Mouse (Mus musculus) heart, embryonic 10.5 days (tissue): ENCODE results near the gene Wdr78. TPM values are rescaled to one million over a fixed set of nuclear protein-coding genes. Genes with fewer than 3 reads are reported as not detected.

Source experiments
- DNase-seq: peaks from one replicate; pipeline ENCODE4 v3.0.0-alpha.2; 2017; ENCODE audit warnings: low spot score
- H3K27ac ChIP-seq: fragments of 300-500 bp; sonication (generic); 2 replicates; pipeline ENCODE4 v1.5.1; 2016; ENCODE audit warnings: mild to moderate bottlenecking
- H3K27me3 ChIP-seq: fragments of 300-500 bp; sonication (generic); 2 replicates; pipeline ENCODE4 v1.6.1; 2016; ENCODE audit warnings: mild to moderate bottlenecking; ENCODE audit not compliant: poor library complexity, insufficient read depth, severe bottlenecking
- H3K36me3 ChIP-seq: fragments of 300-500 bp; sonication (generic); 2 replicates; pipeline ENCODE4 v1.6.1; 2016; ENCODE audit warnings: mild to moderate bottlenecking, moderate library complexity
- H3K4me1 ChIP-seq: fragments of 300-500 bp; sonication (generic); 2 replicates; pipeline ENCODE4 v1.6.1; 2016; ENCODE audit warnings: mild to moderate bottlenecking
- H3K4me3 ChIP-seq: fragments of 300-500 bp; sonication (generic); 2 replicates; pipeline ENCODE4 v1.5.1; 2016; ENCODE audit warnings: mild to moderate bottlenecking, moderate library complexity
- H3K9me3 ChIP-seq: fragments of 300-500 bp; sonication (generic); 2 replicates; pipeline ENCODE4 v1.6.1; 2016; ENCODE audit warnings: mild to moderate bottlenecking, moderate library complexity
- WGBS: fragments of 180-500 bp; shearing (Covaris S2); methylation state at CpG from one replicate; pipeline ENCODE4 v1.1.7; 2016; 5-methylcytosine and 5-hydroxymethylcytosine counted together
- polyA plus RNA-seq: library from polyadenylated mRNA; unstranded; fragments of >200 nt; fragmentation: Nextera tagmentation; extraction: Ambion mirVana; gene quantifications from 2 replicates; pipeline ENCODE4 v1.2.1, GENCODE M21; 2016

The Wdr78 gene
- polyA plus RNA-seq, 1 experiment from 2014 or later, result 2.5 TPM

- WGBS, result 1% methylated on average over 15 of the region's 15 CpGs
- H3K4me1 ChIP-seq, result peaks cover 29% of the 10 kb centered on the region
- H3K4me3 ChIP-seq, result peak overlapping the region; percentile 89
- no peaks in the 10 kb centered on the region for H3K9me3 ChIP-seq
- no peaks in the 10 kb centered on the region for H3K27me3 ChIP-seq
- H3K27ac ChIP-seq, result peak overlapping the region; percentile 98
- H3K36me3 ChIP-seq, result peaks cover 5% of the 10 kb centered on the region; the same call in 1 of the 2 replicates
- peak; percentile 80 for DNase-seq
Measured at GRCm38 (mm10) chr4:103118888-103119228, 4.5 kb upstream of the Wdr78 start.

- H3K9me3 ChIP-seq, result no peaks in the 10 kb centered on the region
- H3K27ac ChIP-seq, result peak overlapping the region; percentile 100
- H3K27me3 ChIP-seq, result no peaks in the 10 kb centered on the region
- WGBS, result 11% methylated on average over 11 of the region's 11 CpGs
- peaks cover 22% of the 10 kb centered on the region for H3K4me1 ChIP-seq
- peak overlapping the region; percentile 75 for H3K4me3 ChIP-seq
- no peak for DNase-seq
- peaks cover 9% of the 10 kb centered on the region; the same call in 1 of the 2 replicates for H3K36me3 ChIP-seq
Measured at GRCm38 (mm10) chr4:103113402-103113801, 953 bp downstream of the Wdr78 start.

GRCm38 (mm10) chr4:103112651-103113050, 1.7 kb downstream of the Wdr78 start:
- Histone ChIP-seq H3K27me3 (no peaks in the 10 kb centered on the region), H3K4me3 (peak overlapping the region; percentile 75), H3K4me1 (peaks cover 26% of the 10 kb centered on the region), H3K9me3 (no peaks in the 10 kb centered on the region), H3K27ac (no peak overlapping the region), H3K36me3 (peaks cover 11% of the 10 kb centered on the region; the same call in 1 of the 2 replicates)
- DNase-seq, result no peak
- WGBS, result 69% methylated on average over 7 of the region's 7 CpGs

- no peaks in the 10 kb centered on the region for H3K4me1 ChIP-seq
- no peak overlapping the region for H3K4me3 ChIP-seq
- DNase-seq, result no peak
- 86% methylated on average over 5 of the region's 5 CpGs for WGBS
- no peaks in the 10 kb centered on the region for H3K27me3 ChIP-seq
- H3K9me3 ChIP-seq, result no peaks in the 10 kb centered on the region
- no peak overlapping the region for H3K27ac ChIP-seq
- H3K36me3 ChIP-seq, result no peaks in the 10 kb centered on the region
Measured at GRCm38 (mm10) chr4:103098532-103098931, 15.8 kb downstream of the Wdr78 start.

- WGBS, result 84% methylated on average over 8 of the region's 8 CpGs
- DNase-seq, result no peak
- Histone ChIP-seq H3K9me3 (no peaks in the 10 kb centered on the region), H3K27me3 (no peaks in the 10 kb centered on the region), H3K4me1 (no peaks in the 10 kb centered on the region), H3K27ac (no peak overlapping the region), H3K4me3 (no peak overlapping the region), H3K36me3 (no peaks in the 10 kb centered on the region)
Measured at GRCm38 (mm10) chr4:103095921-103096320, 18.4 kb downstream of the Wdr78 start.

- Histone ChIP-seq H3K4me3 (no peak overlapping the region), H3K9me3 (no peaks in the 10 kb centered on the region), H3K4me1 (no peaks in the 10 kb centered on the region), H3K36me3 (no peaks in the 10 kb centered on the region), H3K27ac (no peak overlapping the region), H3K27me3 (no peaks in the 10 kb centered on the region)
- 83% methylated on average over 5 of the region's 5 CpGs for WGBS
- DNase-seq, result no peak
Measured at GRCm38 (mm10) chr4:103085237-103085636, 29.1 kb downstream of the Wdr78 start.

- 81% methylated on average over 3 of the region's 3 CpGs for WGBS
- no peaks in the 10 kb centered on the region for H3K27me3 ChIP-seq
- no peak for DNase-seq
- H3K9me3 ChIP-seq, result no peaks in the 10 kb centered on the region
- H3K27ac ChIP-seq, result no peak overlapping the region
- H3K4me1 ChIP-seq, result no peaks in the 10 kb centered on the region
- no peak overlapping the region for H3K4me3 ChIP-seq
- no peaks in the 10 kb centered on the region for H3K36me3 ChIP-seq
Measured at GRCm38 (mm10) chr4:103070631-103071030, 43.7 kb downstream of the Wdr78 start.

- Histone ChIP-seq H3K27ac (no peak overlapping the region), H3K36me3 (no peaks in the 10 kb centered on the region)
- WGBS, result 83% methylated on average over 6 of the region's 6 CpGs
Measured at GRCm38 (mm10) chr4:103067906-103068655, 46.3 kb downstream of the Wdr78 start.

GRCm38 (mm10) chr4:103064976-103065375, 49.4 kb downstream of the Wdr78 start:
- Histone ChIP-seq H3K4me3 (no peak overlapping the region), H3K36me3 (no peaks in the 10 kb centered on the region), H3K4me1 (no peaks in the 10 kb centered on the region), H3K27me3 (no peaks in the 10 kb centered on the region), H3K27ac (no peak overlapping the region), H3K9me3 (no peaks in the 10 kb centered on the region)
- 63% methylated on average over 5 of the region's 5 CpGs for WGBS
- no peak for DNase-seq

More at GRCm38 (mm10) chr4:103067906-103068655, 46.3 kb downstream of the Wdr78 start:
- H3K9me3 ChIP-seq, result no peaks in the 10 kb centered on the region
- no peak for DNase-seq
- no peaks in the 10 kb centered on the region for H3K4me1 ChIP-seq
- H3K27me3 ChIP-seq, result no peaks in the 10 kb centered on the region
- no peak overlapping the region for H3K4me3 ChIP-seq

- WGBS, result 75% methylated on average over 2 of the region's 2 CpGs
- DNase-seq, result no peak
- Histone ChIP-seq H3K36me3 (no peaks in the 10 kb centered on the region), H3K4me3 (no peak overlapping the region), H3K9me3 (no peaks in the 10 kb centered on the region), H3K4me1 (no peaks in the 10 kb centered on the region), H3K27me3 (no peaks in the 10 kb centered on the region), H3K27ac (no peak overlapping the region)
Measured at GRCm38 (mm10) chr4:103064421-103064820, 49.9 kb downstream of the Wdr78 start.

- no peak for DNase-seq
- Histone ChIP-seq H3K9me3 (no peaks in the 10 kb centered on the region), H3K27ac (no peak overlapping the region), H3K4me1 (no peaks in the 10 kb centered on the region), H3K27me3 (no peaks in the 10 kb centered on the region), H3K4me3 (no peak overlapping the region), H3K36me3 (0 out of 2 replicates have a peak, but pooled peaks cover 2% of the 10 kb centered on the region)
- WGBS, result 83% methylated on average over 5 of the region's 5 CpGs
Measured at GRCm38 (mm10) chr4:103056909-103057308, 57.4 kb downstream of the Wdr78 start.

- Histone ChIP-seq H3K9me3 (no peaks in the 10 kb centered on the region), H3K4me3 (no peak overlapping the region), H3K36me3 (no peaks in the 10 kb centered on the region), H3K27ac (no peak overlapping the region), H3K27me3 (no peaks in the 10 kb centered on the region), H3K4me1 (no peaks in the 10 kb centered on the region)
- DNase-seq, result no peak
- 85% methylated on average over 11 of the region's 11 CpGs for WGBS
Measured at GRCm38 (mm10) chr4:103048046-103048445, 66.3 kb downstream of the Wdr78 start.

- Histone ChIP-seq H3K27me3 (no peaks in the 10 kb centered on the region), H3K4me3 (no peak overlapping the region), H3K36me3 (0 out of 2 replicates have a peak, but pooled peaks cover 3% of the 10 kb centered on the region), H3K9me3 (no peaks in the 10 kb centered on the region), H3K27ac (no peak overlapping the region), H3K4me1 (no peaks in the 10 kb centered on the region)
- 92% methylated on average over 11 of the region's 11 CpGs for WGBS
- no peak for DNase-seq
Measured at GRCm38 (mm10) chr4:103042997-103043396, 71.4 kb downstream of the Wdr78 start.

GRCm38 (mm10) chr4:103039838-103040191, 74.5 kb downstream of the Wdr78 start:
- WGBS, result 59% methylated on average over 5 of the region's 5 CpGs
- Histone ChIP-seq H3K9me3 (no peaks in the 10 kb centered on the region), H3K27me3 (no peaks in the 10 kb centered on the region)

More at GRCm38 (mm10) chr4:103039838-103040191, 74.5 kb downstream of the Wdr78 start:
- no peaks in the 10 kb centered on the region for H3K4me1 ChIP-seq
- 0 out of 2 replicates have a peak, but pooled peaks cover 3% of the 10 kb centered on the region for H3K36me3 ChIP-seq
- DNase-seq, result no peak
- H3K27ac ChIP-seq, result no peak overlapping the region
- no peak overlapping the region for H3K4me3 ChIP-seq
